Mouse (Mus musculus): ENCODE results near the gene Camkk2.

DNA sequence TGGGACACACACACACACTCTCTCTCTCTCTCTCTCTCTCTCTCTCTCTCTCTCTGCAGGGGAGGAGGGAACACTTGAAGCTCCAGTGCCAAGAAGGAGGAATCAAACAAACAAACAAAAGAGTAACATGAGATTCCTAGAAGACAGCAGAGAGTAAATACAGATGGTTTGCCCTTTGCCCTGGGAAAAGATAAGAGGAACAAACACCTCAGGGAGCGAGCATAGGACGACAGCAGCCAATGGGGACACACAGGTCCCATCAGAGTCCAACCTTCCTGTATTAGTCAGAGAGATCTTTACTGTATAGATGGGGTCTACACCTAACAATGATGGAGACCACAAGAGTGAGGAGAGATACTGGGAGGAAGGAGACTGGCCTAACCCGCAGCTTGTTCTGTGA lies 18.7 kb upstream of the Camkk2 start:
- no peak for TF ChIP-seq POLR2A (IDR thresholded peaks at IDR 0.05; ENCODE audit: borderline replicate concordance, low read depth, low read length)
- no peak for TF ChIP-seq CTCF (IDR thresholded peaks at IDR 0.05; ENCODE audit: low read depth, low read length)
